Mouse (Mus musculus): ENCODE results near the gene Bhlhe41.
A peak's percentile ranks its signal among the peaks of the same experiment; 100 is the strongest.

Bhlhe41 gene

DNA sequence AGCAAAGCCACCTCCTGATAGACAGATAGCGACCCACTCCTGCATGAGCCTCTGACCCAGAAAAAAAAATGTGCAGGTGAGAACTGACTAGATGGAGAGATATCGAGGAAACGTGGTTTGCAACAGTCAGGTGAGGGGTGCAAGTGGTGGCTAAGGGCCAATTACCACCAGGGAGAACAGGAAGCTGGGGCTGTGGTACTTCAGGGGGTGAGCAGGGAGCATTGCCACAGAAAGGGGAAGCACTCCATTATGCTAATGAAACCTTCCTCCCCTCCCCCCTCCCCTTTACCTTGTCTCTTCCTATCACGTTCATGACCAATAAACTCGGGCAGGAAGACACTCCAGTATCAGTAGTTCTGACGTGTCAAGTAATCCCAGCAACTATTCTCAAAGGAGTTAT lies 30.0 kb downstream of the Bhlhe41 start:
- no peak for DNase-seq

DNA sequence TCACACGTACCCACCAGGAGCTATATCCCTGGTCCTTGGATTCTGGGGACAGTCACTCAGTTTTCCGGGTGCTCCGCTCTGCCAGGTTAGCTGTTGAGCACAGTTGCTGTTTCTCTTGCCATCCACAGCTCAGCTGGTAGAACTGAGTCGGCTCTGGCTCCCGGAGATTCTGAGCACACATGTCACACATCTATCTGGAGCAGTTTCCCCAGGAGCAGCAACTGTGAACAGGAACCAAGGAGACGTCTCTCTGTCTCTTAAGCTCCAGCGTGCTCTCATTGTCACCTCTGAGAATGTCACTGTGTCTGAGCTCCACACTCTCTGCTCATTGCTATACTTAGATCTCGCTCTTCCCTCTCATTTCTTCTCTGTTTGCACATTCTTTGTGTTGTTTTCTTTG lies 32.4 kb downstream of the Bhlhe41 start:
- no peak for DNase-seq

DNA sequence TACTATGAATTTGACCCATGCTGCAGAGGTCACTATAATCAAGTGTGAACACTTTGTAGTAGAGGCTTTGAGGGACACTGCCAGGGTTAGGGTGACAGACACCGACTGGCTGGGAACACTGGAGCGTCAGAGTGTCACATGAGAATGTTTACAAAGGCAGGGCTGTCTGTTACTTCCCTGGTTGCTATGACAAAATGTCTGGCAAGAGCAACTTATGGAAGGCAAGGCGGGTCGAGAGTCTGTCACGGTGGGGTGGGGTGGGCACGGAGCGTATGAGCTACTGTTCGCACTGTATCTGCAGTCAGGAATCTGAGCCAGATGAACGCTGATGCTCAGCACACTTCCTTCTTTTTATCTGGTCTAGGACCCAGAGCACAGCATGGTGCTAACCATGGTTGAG lies 34.7 kb downstream of the Bhlhe41 start:
- no peak for DNase-seq

DNA sequence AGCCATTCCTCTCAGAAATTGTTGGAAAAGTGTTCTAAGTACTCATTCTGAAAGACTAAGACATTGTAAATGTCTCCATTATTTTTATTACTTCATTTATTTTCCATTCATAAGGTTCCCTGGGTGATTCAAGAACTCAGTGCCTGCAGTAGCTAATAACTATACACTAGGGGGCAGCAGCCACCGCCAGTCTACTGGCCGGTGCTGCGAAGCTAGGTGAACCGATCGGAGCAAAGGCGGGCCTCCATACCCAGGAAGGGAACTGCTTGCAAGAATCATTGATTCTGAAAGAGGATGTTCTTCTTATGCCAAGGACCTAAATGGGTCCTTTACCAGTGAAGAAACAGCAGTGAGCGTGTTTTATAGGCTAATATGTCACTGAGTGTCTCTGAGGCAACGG lies 35.2 kb downstream of the Bhlhe41 start:
- DNase-seq = peak; percentile 67

DNA sequence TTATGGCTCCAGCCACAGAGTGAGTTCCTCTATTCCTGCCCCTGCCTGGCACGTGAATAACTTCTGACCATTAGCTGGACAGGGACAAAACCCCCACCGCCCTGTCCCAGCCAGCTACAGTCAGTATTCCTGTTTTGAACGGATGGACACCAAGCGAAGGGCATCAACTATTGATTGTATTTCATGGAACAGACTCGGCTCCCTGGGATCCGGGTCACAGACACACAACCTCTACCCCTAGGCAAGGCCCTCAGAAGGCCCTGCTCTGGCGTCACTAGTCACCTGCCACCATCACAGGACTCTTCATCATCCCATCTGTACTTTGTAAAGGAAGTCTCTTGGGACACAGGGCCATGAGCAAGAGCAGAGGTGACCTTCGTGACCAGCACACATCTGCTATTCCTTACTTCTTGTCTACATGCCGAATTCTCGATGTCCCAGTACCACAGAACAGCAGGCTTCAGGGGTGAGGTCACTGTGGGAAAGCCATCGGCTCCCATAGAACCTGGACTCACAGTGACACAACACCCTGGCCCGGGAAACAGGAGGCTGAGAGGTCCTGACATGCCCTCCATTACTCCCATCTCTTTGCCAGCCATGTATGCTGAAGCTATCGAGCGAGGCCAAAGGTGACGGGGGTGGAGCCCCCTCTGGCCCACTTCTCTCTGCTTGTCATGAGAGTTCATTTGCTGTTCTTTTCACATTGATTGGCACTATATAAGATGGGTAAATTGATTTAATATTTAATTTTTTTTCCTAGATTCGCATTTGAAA lies 36.1 kb downstream of the Bhlhe41 start:
- DNase-seq = no peak

DNA sequence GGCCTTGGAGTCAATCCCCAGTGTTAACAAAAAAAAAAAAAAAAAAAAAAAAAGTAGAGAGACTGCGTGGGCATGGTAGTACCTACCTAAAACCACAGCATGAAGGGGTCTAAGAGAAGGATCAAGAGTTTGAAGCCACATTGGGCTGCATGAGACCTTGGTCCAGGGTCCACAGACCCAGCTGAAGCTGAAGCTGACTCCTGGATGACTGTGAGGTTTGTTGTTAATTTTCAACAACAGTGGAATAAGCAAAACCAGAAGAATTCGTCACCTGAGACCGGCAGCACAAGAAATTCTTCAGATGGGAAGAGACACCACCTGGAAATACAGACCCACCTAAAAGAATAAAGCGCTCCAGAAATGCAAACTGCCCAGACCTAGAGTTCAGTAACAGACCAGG lies 39.1 kb downstream of the Bhlhe41 start:
- no peak for DNase-seq

DNA sequence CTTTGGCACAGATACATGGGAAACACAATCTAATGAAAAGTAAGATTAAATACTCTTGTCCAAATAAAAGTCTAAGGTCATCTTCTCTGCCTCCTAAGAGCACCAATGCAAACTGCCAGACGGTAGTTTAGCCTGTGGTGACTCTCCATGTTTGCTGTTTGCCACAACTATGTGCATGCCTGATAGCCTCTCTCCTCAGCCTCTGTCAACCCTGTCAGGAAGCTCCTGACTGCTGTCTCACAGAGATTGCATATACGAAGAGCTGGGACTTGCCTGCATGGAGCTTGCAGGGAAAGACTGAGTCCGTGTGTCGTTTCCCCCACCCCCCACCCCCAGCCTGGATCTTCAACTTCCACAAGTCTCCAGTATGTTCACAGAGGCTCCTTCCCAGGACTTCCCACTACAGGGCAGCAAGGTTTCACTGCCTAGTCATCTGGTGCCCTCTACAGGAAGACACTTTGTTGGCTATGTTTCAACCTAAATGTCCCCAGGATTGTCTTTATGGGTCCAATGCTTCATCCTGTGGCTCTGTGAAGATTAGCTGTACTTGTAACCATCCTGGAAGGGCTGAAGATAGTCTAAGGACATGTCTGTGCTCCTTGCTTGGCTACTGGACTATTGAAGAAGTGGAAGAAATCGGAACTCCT lies 41.6 kb downstream of the Bhlhe41 start:
- DNase-seq = no peak

DNA sequence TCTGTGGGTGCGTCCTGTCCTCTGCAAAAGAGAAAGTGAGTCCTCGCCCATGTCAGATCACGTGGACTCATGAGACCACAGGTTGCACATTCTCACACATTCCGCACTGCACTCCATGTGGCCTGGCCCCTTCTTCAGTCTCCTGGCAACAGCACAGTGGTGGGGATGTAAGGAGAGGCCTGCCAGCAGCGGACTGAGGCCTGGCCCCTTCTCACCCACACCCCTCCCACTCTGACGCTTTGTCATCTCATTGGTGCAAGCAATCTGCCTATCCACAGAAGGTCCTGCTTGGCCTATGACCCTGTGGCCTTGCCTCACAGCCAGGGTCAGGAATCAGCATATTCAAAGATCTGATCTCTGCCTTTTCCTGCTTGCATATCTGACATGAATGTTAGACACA lies 42.3 kb downstream of the Bhlhe41 start:
- peak; percentile 31 for DNase-seq

DNA sequence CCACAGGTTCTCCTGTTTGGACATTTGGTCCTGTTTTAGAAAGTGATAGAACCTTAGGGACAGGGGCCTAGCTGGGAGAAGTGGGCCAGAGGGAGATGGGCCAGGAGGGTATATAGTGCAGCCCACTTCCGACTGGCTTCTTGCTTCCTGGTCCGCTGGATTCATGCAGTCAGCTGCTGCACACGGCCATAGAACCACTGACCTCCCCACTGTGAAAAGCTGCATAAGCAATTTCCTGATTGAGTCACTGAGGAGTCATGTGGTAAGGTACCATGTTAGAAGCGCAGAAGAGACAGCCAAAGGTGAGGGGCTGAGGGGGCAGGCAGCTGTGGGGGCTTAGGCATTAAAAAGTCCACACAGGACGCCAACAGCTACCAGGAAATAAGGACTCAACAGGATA lies 43.1 kb downstream of the Bhlhe41 start:
- DNase-seq = no peak

DNA sequence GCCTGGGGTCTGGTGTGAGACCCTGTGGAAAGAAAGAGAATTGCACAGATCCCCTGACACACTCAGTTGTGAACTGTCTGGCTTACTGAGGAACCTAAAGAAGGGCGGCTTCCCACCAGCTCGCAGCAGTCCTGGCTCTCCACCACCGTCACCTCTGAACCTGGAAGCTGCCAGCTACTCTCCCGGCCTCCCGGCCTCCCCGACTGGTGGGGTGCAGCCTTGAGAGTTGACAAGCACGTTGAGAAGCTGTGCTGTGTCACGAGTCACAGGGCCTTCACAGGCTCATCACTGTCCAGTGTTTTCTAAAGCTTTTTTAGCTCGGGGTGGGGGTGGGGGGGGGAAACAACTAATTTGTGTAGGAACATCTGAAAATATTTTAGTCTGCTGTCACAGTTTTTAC lies 46.2 kb downstream of the Bhlhe41 start:
- no peak for DNase-seq

DNA sequence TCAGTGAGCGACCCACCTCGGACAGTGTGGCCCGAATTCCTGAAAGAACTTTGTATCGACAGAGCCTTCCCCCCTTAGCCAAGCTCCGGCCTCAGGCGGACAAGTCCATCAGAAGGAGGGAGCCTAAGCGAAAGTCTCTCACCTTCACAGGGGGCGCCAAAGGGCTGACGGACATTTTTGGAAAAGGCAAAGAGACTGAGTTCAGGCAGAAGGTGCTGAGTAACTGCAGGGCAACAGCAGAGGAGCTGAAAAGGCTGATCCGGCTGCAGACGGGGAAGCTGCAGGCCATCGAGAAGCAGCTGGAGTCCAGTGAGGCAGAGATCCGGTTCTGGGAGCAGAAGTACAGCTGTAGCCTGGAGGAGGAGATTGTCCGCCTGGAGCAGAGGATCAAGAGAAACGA lies 50.2 kb downstream of the Bhlhe41 start:
- DNase-seq = peak; percentile 21

DNA sequence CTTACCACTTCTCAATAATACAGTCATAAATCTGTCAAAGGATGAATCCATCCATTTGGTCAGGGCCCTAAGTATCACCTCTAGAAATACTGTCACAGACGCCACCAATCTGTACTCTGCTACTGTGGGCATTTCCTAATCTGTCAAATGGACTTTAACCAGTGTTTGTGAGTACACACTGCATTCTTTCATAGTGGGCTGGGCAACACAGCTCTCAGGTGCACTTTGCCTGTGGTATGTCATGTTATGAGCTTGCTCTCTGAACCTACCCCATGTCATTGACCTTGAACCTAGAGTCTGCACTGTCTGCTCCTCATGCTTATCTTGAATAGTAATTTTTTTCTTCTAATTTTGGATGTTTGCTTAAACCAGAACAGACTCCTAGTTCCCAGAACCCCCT lies 54.2 kb downstream of the Bhlhe41 start:
- DNase-seq = no peak

DNA sequence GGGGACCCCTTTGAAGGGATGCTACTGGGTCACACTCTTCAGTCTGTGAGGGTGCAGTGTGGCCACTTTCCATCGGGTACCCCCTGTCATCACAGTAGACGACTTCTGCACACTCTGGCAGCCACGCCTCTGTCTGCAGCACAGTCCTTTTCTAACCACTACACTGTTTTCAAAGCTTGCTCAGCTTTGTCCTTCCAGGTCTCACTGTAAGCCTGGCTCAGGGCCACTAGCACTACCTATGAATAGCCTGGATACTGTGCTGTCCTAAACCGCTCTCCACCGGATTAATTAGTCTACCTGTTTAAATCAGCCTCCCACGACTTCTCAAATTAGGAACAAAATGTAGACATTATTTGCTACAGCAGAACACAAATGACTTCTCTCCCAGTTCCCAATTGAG lies 55.3 kb downstream of the Bhlhe41 start:
- no peak for DNase-seq

DNA sequence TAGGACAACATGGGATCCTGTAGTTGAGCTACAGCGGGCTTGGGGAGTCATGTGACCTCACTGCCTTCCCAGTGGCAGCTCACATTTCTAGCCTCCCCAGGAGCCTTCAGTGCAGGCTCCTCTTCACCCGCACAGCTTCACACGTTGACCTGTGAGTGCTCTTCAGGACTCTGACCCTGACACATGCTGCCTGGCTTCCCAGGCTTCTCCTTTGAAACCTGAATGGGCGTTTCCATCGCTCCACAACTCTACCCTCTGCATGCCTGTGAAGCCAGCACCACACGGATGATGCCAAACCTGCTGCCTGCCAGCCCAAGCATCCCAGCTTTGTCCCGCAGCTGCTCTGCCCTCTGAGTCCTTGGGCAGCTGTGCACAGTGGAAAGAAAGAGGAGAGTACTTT lies 55.8 kb downstream of the Bhlhe41 start:
- no peak for DNase-seq
